Mouse (Mus musculus): ENCODE results near the gene Ly6g5b.

DNA sequence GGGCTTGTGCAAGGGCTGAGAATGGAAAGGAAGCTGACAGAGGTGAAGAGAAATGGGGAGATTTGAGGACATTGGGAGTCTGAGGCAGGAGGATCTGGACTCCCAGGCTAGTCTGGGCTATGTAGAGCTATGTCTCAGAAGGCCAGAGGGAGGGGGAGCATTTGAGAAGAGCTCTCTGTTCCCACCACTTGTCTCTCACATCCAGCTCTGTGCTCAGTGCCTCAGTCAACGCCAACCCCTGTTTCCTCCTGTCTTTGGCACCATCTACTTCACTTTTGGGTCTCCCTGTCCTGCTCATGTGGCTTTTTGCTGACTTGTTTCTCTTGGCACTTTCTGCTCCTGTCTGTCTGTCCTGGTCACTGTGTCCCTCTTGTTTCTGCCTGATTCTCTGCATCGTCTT is 37.9 kb downstream of the Ly6g5b start:
- no peak for TF ChIP-seq EP300 (IDR thresholded peaks at IDR 0.05; ENCODE audit: low read depth)
- no peak for TF ChIP-seq CTCF (IDR thresholded peaks at IDR 0.05; ENCODE audit: low read depth)

All from liver, postnatal 0 days (tissue).